Mouse (Mus musculus) embryo, embryonic 9.5 days (tissue): ENCODE measurements around the gene Acbd3.

Source experiments
- DNase-seq: peaks from one replicate; pipeline ENCODE4 v3.0.0-alpha.2; 2017; ENCODE audit errors: extremely low spot score

The Acbd3 gene

GRCm38 (mm10) chr1:180782906-180783579 is 57.2 kb downstream of the Acbd3 start:
- DNase-seq = no peak

GRCm38 (mm10) chr1:180783580-180783928 is 57.7 kb downstream of the Acbd3 start:
- no peak for DNase-seq

- no peak for DNase-seq
These were observed 66.1 kb downstream of the Acbd3 start for GRCm38 (mm10) chr1:180791821-180792480.

GRCm38 (mm10) chr1:180792814-180793213 is 67.0 kb downstream of the Acbd3 start:
- DNase-seq = no peak

- no peak for DNase-seq
These were observed 67.7 kb downstream of the Acbd3 start for GRCm38 (mm10) chr1:180793445-180794117.

GRCm38 (mm10) chr1:180794170-180794569 is 68.3 kb downstream of the Acbd3 start:
- DNase-seq = peak; percentile 72

GRCm38 (mm10) chr1:180798660-180799059 is 72.8 kb downstream of the Acbd3 start:
- DNase-seq = no peak

- no peak for DNase-seq
These were observed 73.4 kb downstream of the Acbd3 start for GRCm38 (mm10) chr1:180799253-180799652.

- DNase-seq = no peak
These were observed 74.2 kb downstream of the Acbd3 start for GRCm38 (mm10) chr1:180800022-180800421.

GRCm38 (mm10) chr1:180800814-180801213 is 75.0 kb downstream of the Acbd3 start:
- no peak for DNase-seq

GRCm38 (mm10) chr1:180801466-180801994 is 75.7 kb downstream of the Acbd3 start:
- DNase-seq = no peak
